Mouse (Mus musculus): ENCODE measurements around the gene Cryz.
"Not testable (repeated sequence)": the region's sequence is repeated elsewhere in the genome, so short reads cannot be mapped to it uniquely, and the experiment has no call there.

Gene Cryz

GRCm38 (mm10) chr3:154607896-154608295 is 11.4 kb downstream of the Cryz start:
- no peak for DNase-seq (ENCODE audit: inconsistent age in 2 of 2, low spot score in 1 of 2)

- DNase-seq (ENCODE audit: inconsistent age in 2 of 2, low spot score in 1 of 2), result no peak
These were observed 15.4 kb downstream of the Cryz start for GRCm38 (mm10) chr3:154611888-154612287.

GRCm38 (mm10) chr3:154614771-154615170 is 18.3 kb downstream of the Cryz start:
- DNase-seq (ENCODE audit: inconsistent age in 2 of 2, low spot score in 1 of 2), result no peak

GRCm38 (mm10) chr3:154615304-154615703 is 18.8 kb downstream of the Cryz start:
- no peak for DNase-seq (ENCODE audit: inconsistent age in 2 of 2, low spot score in 1 of 2)

- DNase-seq (ENCODE audit: inconsistent age in 2 of 2, low spot score in 1 of 2), result no peak
These were observed 19.6 kb downstream of the Cryz start for GRCm38 (mm10) chr3:154616106-154616505.

- DNase-seq (ENCODE audit: inconsistent age in 2 of 2, low spot score in 1 of 2), result no peak
These were observed 31.8 kb downstream of the Cryz start for GRCm38 (mm10) chr3:154628284-154628683.

- DNase-seq (ENCODE audit: inconsistent age in 2 of 2, low spot score in 1 of 2), result not testable (repeated sequence)
These were observed 34.8 kb downstream of the Cryz start for GRCm38 (mm10) chr3:154631281-154631680.

GRCm38 (mm10) chr3:154633091-154633490 is 36.6 kb downstream of the Cryz start:
- DNase-seq (ENCODE audit: inconsistent age in 2 of 2, low spot score in 1 of 2), result no peak

GRCm38 (mm10) chr3:154646638-154647442 is 50.3 kb downstream of the Cryz start:
- peak in 1 of 2 experiments; percentile 54 for DNase-seq (ENCODE audit: inconsistent age in 2 of 2, low spot score in 1 of 2)

GRCm38 (mm10) chr3:154647443-154647780 is 50.9 kb downstream of the Cryz start:
- DNase-seq (ENCODE audit: inconsistent age in 2 of 2, low spot score in 1 of 2), result no peak

- no peak for DNase-seq (ENCODE audit: inconsistent age in 2 of 2, low spot score in 1 of 2)
These were observed 53.1 kb downstream of the Cryz start for GRCm38 (mm10) chr3:154649411-154650285.

- no peak for DNase-seq (ENCODE audit: inconsistent age in 2 of 2, low spot score in 1 of 2)
These were observed 54.8 kb downstream of the Cryz start for GRCm38 (mm10) chr3:154651192-154651821.

- peak; percentile 28 to 77 for DNase-seq (ENCODE audit: inconsistent age in 2 of 2, low spot score in 1 of 2)
These were observed 56.3 kb downstream of the Cryz start for GRCm38 (mm10) chr3:154652581-154653420.

- no peak for DNase-seq (ENCODE audit: inconsistent age in 2 of 2, low spot score in 1 of 2)
These were observed 56.9 kb downstream of the Cryz start for GRCm38 (mm10) chr3:154653454-154653853.

- no peak for DNase-seq (ENCODE audit: inconsistent age in 2 of 2, low spot score in 1 of 2)
These were observed 57.8 kb downstream of the Cryz start for GRCm38 (mm10) chr3:154654284-154654683.

GRCm38 (mm10) chr3:154654901-154655300 is 58.4 kb downstream of the Cryz start:
- DNase-seq (ENCODE audit: inconsistent age in 2 of 2, low spot score in 1 of 2), result no peak

GRCm38 (mm10) chr3:154655711-154656110 is 59.2 kb downstream of the Cryz start:
- no peak for DNase-seq (ENCODE audit: inconsistent age in 2 of 2, low spot score in 1 of 2)

GRCm38 (mm10) chr3:154663545-154663944 is 67.0 kb downstream of the Cryz start, which contains the start of gene Erich3:
Erich3 (plus strand) TSS chr3:154663859.
- no peak for DNase-seq (ENCODE audit: inconsistent age in 2 of 2, low spot score in 1 of 2)

GRCm38 (mm10) chr3:154663976-154664581 is 67.6 kb downstream of the Cryz start:
- peak; percentile 17 to 61 for DNase-seq (ENCODE audit: inconsistent age in 2 of 2, low spot score in 1 of 2)

GRCm38 (mm10) chr3:154664636-154665035 is 68.1 kb downstream of the Cryz start:
- no peak for DNase-seq (ENCODE audit: inconsistent age in 2 of 2, low spot score in 1 of 2)
